Mouse (Mus musculus) myocyte (in vitro differentiated cells): ENCODE measurements around the gene Gcnt3.

Experiments
- E2F4 ChIP-seq: IDR thresholded peaks from one replicate; pipeline ENCODE4 v1.6.1; 2011; ENCODE audit warnings: mild to moderate bottlenecking, control low read depth, moderate library complexity; ENCODE audit not compliant: insufficient read depth
- POLR2A ChIP-seq: IDR thresholded peaks from one replicate; pipeline ENCODE4 v1.6.1; 2011; ENCODE audit warnings: low read depth, mild to moderate bottlenecking, control low read depth, moderate library complexity; ENCODE audit not compliant: insufficient read length
- SRF ChIP-seq: IDR thresholded peaks from one replicate; pipeline ENCODE4 v1.6.1; 2011; ENCODE audit warnings: low read depth; ENCODE audit not compliant: control insufficient read depth, insufficient read length
- USF1 ChIP-seq: IDR thresholded peaks from one replicate; pipeline ENCODE4 v1.6.1; 2011; ENCODE audit warnings: low read depth, mild to moderate bottlenecking, control low read depth, moderate library complexity

DNA sequence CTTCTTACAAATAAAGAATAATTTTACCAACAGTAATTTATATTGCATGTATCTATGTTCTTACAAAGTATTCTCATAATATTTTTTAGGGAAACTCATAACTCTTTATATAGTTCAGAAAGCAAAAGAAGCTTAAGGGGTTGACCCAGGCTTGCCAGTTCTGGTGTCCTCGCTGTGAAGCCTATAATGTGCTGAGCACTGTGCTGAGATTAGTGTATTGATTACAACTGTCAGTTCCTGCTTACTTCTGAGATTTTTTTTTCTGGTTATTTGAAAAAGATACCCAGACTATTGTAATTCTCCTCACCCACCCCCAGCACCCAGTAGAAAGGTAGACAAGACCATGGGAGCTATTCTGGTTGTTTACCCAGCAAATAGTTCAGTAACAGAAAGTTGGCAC lies 44.4 kb downstream of the Gcnt3 start:
- TF ChIP-seq POLR2A: no peak
- TF ChIP-seq E2F4: no peak
- no peak for TF ChIP-seq USF1
- no peak for TF ChIP-seq SRF
